Mouse (Mus musculus): Measurements from ENCODE around the gene Enah. TPM values are rescaled to one million over a fixed set of nuclear protein-coding genes. Genes with fewer than 3 reads are reported as not detected.

Gene Enah
- polyA plus RNA-seq, 1 experiment from 2014 or later, result 35.0 TPM

GRCm38 (mm10) chr1:181847396-181847795 lies 172.4 kb downstream of the Enah start:
- Histone ChIP-seq H3K27ac (no peak overlapping the region), H3K4me2 (no peak overlapping the region), H3K9me3 (replicated peaks) (no peaks in the 10 kb centered on the region), H3K27me3 (no peaks in the 10 kb centered on the region), H3K9ac (no peak overlapping the region), H3K36me3 (ENCODE audit: poor library complexity, severe bottlenecking) (no peaks in the 10 kb centered on the region), H3K4me1 (peaks cover 10% of the 10 kb centered on the region), H3K4me3 (no peak overlapping the region)
- 91% methylated on average over 3 of the region's 3 CpGs for WGBS
- no peak for ATAC-seq

Other genes starting within 250 kb of the Enah start
- gene Lbr, start 176.9 kb downstream of the Enah start, polyA plus RNA-seq (2015; fragmentation: Nextera tagmentation; extraction: Ambion mirVana), result 93.6 and 102 TPM in 2 replicates
- 139 and 150 TPM in 2 replicates for gene Srp9, start 104.7 kb upstream of the Enah start, polyA plus RNA-seq (2015; fragmentation: Nextera tagmentation; extraction: Ambion mirVana)
- gene Vmn1r1, start 144.5 kb upstream of the Enah start, polyA plus RNA-seq (2015; fragmentation: Nextera tagmentation; extraction: Ambion mirVana), result not detected in 2 replicates